Mouse (Mus musculus): ENCODE data around the gene Cldn6.

Cldn6 gene

GRCm38 (mm10) chr17:23679127-23679835 is at the start of gene Cldn6:
TSS of gene Cldn6 (plus strand) at chr17:23679249.
- in situ Hi-C loops (cut with MboI, MseI), result no loop called here

GRCm38 (mm10) chr17:23630195-23631020 is 48.6 kb upstream of the Cldn6 start:
- in situ Hi-C loops (cut with MboI, MseI), result no loop called here

GRCm38 (mm10) chr17:23631241-23631640 is 47.8 kb upstream of the Cldn6 start:
- in situ Hi-C loops (cut with MboI, MseI), result no loop called here

GRCm38 (mm10) chr17:23644613-23645495 is 34.2 kb upstream of the Cldn6 start, which contains the start of gene Mmp25:
TSS of gene Mmp25 (minus strand) at chr17:23645277.
- in situ Hi-C loops (cut with MboI, MseI), result no loop called here

GRCm38 (mm10) chr17:23645894-23646293 is 33.2 kb upstream of the Cldn6 start:
- in situ Hi-C loops (cut with MboI, MseI), result no loop called here

GRCm38 (mm10) chr17:23651363-23651762 is 27.7 kb upstream of the Cldn6 start:
- in situ Hi-C loops (cut with MboI, MseI), result no loop called here

GRCm38 (mm10) chr17:23653324-23653723 is 25.7 kb upstream of the Cldn6 start:
- in situ Hi-C loops (cut with MboI, MseI), result no loop called here

GRCm38 (mm10) chr17:23654001-23654400 is 25.0 kb upstream of the Cldn6 start:
- in situ Hi-C loops (cut with MboI, MseI), result no loop called here

GRCm38 (mm10) chr17:23654410-23654809 is 24.6 kb upstream of the Cldn6 start:
- in situ Hi-C loops (cut with MboI, MseI), result no loop called here

GRCm38 (mm10) chr17:23658450-23658849 is 20.6 kb upstream of the Cldn6 start:
- in situ Hi-C loops (cut with MboI, MseI), result no loop called here

GRCm38 (mm10) chr17:23660117-23660875 is 18.8 kb upstream of the Cldn6 start, which contains the start of gene Bicdl2:
TSS of gene Bicdl2 (plus strand) at chr17:23660506.
- in situ Hi-C loops (cut with MboI, MseI), result no loop called here

- in situ Hi-C loops (cut with MboI, MseI), result no loop called here
Measured at GRCm38 (mm10) chr17:23660876-23661200, 18.2 kb upstream of the Cldn6 start.

GRCm38 (mm10) chr17:23661526-23661925 is 17.5 kb upstream of the Cldn6 start:
- in situ Hi-C loops (cut with MboI, MseI), result no loop called here

- in situ Hi-C loops (cut with MboI, MseI), result no loop called here
Measured at GRCm38 (mm10) chr17:23664556-23665021, 14.5 kb upstream of the Cldn6 start.

GRCm38 (mm10) chr17:23665511-23665910 is 13.5 kb upstream of the Cldn6 start:
- in situ Hi-C loops (cut with MboI, MseI), result no loop called here

GRCm38 (mm10) chr17:23670516-23671074 is 8.5 kb upstream of the Cldn6 start:
- in situ Hi-C loops (cut with MboI, MseI), result loop anchor here (5.0 kb wide), 1 partner anchor 37 kb away; no protein-coding TSS in a partner anchor

- in situ Hi-C loops (cut with MboI, MseI), result loop anchor here (5.0 kb wide), 1 partner anchor 36 kb away; no protein-coding TSS in a partner anchor
Measured at GRCm38 (mm10) chr17:23671519-23671918, 7.5 kb upstream of the Cldn6 start.

- in situ Hi-C loops (cut with MboI, MseI), result loop anchor here (5.0 kb wide), 1 partner anchor 35 kb away; no protein-coding TSS in a partner anchor
Measured at GRCm38 (mm10) chr17:23672761-23673160, 6.3 kb upstream of the Cldn6 start.

- in situ Hi-C loops (cut with MboI, MseI), result loop anchor here (5.0 kb wide), 1 partner anchor 34 kb away; no protein-coding TSS in a partner anchor
Measured at GRCm38 (mm10) chr17:23673424-23674073, 5.5 kb upstream of the Cldn6 start, which contains the start of the genes Hcfc1r1 and Thoc6. TSS of gene Hcfc1r1 (plus strand) at chr17:23673596. TSS of gene Thoc6 (minus strand) at chr17:23673882.

Measured in T-helper 2 cell (primary cell).